Mouse (Mus musculus) mesoderm, embryonic 11.5 days (tissue): ENCODE measurements at regions not wholly inside any gene's neighbourhood (a gene's known extent, or its start where the extent isn't known, plus 50 kb on each side); places are given as distances from the start of the nearest gene placed in this dataset.

Experiments used
- DNase-seq: peaks from one replicate; pipeline ENCODE4 v3.0.0-alpha.2; 2012; ENCODE audit warnings: low read depth, low spot score

DNA sequence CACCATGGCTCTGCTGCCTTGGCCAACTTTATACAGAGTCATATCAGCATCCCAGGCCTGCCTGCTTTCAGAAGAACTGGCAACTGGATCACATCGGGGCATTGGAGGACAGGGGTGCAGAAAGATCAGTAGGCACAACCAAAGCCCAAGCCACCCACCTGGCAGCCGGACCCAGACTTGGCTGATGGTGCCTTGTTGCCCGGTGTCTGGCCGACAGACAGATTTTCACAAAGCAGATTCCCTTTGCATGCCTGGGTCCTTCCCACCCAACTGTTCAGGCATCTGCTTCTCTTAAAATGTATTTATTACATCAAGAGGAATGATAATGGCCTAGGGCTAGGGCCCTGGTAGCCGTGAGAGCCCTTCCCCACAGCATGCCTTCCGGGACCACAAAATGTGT, 96.2 kb downstream of the Gm26897 start:
- no peak for DNase-seq

DNA sequence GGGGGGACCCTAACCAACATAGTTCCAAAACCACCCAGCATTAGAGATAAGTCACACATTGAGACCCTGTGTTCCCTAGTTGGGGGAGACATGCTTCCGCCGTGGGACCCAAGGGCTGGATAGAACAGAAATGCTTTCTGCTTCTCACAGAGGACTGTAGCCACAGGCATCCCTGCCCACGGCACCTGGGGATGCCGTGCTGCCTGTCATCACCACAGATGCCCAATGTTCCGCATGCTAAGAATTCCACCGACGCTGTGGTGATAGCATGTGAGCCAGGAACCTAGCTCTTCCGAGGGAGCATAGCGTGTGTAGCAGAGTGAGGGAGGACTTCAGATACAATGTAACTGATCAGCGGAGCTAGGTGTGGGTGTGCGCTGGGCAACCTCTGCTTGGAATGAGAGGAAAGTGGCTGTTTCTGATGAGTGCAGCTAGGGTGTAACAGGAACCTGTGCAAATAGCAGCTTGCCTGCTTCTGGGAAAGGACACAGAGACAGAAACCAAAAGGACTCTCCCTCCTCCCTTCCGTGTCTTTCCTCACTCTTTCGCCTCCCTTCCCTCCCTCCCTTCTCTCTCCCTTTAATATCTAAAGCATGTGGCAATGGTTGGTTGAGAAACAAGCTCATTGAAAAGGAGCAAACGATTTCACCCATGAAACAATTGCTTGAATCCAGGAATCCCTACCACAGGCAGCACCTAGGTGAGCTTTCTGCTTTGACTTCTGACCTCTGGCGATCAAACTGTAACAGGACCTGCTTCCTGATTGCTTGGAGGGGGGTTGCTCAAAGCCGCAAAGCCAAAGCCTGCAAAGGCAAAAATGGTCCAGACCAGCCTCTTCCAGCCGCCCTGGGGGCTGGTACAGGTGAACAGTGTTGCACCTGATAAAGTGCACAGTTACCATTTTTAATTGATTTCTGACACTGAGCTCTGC, 102.3 kb downstream of the Gm26897 start:
- DNase-seq = no peak

DNA sequence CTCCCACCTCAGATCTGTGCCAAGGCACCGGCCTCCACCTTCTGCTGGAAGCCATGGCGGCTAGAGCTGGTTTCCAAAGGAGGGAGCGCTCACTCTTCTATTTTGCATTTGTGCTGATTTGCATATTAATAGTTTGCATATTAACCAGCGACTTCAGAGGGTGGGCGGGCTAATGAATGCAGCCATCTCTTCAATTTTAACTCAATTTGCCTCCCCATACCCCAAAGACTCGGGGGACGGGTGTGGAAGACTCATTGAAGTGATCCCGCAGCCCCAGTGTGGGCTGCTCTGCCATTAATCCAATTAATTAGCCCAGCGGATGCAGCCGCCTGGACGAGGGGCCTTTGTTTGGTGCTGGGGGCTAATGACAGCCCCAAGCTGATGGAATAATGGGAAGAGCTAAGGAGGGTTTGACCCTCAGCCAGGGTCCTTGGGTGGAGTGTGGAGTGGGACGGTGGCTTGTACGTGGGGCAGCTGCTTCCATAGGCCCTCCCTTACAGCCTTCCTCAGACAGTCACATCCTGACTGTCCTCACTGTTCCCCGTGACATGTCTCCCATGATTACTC, 103.0 kb downstream of the Gm26897 start:
- no peak for DNase-seq

DNA sequence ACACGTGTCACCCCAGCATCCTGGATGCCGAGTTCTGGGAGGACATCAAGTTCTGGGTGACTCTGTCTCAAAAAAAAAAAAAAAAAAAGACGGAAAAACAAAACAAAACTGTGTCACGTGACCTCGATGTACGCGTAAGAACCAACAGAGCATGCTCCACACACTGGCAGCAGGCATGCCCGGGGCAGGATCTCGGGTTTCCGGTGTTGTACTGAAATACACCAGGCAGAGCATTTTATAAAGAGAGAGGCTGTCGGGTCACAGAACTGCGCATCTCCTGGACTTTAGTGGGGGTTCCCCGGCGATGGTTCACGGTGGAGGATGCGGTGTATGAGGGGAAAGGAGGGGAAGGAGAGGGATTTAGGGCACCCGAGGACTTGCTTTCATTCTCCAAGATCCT, 108.7 kb downstream of the Gm26897 start:
- no peak for DNase-seq

DNA sequence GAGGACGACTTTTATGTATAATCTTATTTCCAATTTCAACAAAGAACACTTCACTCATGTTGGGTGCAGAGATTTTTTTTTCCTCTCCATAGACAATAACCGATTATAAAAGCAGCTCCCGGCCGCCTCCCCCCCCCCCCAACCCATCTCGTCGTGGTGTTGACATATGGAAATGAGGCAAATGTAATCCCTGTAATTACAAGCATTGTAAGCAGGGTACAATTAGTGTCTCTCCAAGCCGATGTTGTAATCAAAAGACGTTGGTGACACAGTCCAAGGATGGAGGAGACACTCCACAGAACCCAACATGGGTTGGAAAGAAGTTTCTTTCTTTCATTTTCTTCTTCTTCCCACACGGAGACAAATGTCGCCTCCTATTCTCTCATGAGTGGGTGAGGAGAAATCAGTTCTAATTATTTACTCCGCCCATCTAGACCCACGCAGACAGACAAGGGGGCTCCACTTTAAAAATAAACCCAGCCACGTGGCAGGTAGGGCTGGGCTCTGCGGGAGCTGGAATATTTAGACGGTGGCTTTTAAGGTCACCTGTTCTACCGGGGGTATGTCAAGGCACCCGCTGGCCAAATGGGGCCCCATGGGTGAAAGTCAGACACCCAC, 110.0 kb downstream of the Gm26897 start:
- no peak for DNase-seq

DNA sequence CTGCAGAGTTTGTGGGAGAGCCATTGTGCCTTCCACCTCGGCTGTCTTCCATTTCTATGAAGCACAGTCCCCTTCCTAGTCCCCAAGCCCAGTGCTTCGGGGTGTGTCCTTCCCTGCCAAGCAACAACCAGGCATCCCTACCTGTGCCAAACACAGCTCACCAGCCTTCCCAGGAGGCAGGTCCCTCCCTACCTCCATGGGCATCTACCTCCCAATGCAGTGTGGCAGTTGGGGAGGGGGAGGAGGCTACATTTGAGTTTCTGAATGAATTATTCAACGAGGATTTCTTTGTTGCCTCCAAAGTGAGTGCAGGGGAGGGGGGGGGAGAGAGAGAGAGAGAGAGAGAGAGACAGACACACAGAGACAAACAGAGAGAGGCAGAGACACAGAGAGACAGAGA, 110.8 kb downstream of the Gm26897 start:
- no peak for DNase-seq

DNA sequence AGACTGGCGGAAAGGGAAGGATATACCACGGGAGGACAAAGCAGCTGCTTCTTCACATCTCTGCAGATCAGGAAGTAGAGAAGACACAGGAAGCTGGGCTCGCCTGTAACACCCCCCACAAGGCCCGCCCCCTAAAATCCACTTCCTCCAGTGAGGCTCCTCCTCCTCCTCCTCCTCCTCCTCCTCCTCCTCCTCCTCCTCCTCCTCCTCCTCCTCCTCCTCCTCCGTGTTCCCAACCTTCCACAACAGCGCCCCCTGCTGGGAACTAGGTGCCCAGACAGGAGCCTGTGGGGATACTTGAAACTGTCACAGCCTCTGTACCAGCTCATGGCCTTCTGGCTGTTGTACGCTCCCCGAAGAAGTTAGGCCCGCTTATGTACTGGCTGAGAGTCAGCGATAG, 115.2 kb downstream of the Gm26897 start:
- DNase-seq = no peak

DNA sequence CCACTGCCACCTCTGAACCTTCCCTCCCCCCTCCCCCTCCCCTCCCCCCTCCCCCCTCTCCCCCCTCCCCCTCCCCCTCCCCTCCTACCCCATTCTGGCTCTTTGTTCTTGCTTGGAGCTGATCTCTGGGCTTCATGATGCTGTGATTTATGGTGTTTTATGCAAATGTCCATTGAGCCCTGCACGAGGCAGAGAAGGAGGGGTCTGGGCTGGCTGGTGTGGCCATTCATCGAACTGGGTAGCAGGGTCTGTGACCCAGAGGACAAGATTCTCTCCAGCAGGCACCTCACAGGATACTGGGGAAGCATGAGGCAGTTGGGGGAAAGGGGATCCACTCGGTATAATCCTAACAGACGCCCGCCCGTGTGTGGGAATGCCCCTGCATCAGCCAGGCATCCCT, 119.0 kb downstream of the Gm26897 start:
- DNase-seq = peak; percentile 75

DNA sequence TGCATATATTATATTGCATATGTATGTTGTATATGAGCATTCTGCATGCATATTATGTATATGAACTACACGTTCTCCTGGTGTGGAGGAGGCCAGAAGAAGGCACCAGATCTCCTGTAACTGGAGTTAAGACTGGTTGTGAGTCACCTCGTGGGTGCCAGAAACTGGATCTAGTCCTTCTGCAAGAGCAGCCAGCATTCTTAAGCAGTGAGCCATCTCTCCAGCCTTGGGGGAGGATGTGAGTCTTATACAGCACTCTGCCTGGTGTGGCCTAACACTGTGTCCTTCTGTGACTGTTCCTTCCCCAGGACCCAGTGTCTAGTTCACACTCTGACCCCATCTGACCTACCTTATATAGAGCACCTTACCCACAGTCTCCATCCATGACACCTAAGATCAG, 121.6 kb downstream of the Gm26897 start:
- DNase-seq = no peak

DNA sequence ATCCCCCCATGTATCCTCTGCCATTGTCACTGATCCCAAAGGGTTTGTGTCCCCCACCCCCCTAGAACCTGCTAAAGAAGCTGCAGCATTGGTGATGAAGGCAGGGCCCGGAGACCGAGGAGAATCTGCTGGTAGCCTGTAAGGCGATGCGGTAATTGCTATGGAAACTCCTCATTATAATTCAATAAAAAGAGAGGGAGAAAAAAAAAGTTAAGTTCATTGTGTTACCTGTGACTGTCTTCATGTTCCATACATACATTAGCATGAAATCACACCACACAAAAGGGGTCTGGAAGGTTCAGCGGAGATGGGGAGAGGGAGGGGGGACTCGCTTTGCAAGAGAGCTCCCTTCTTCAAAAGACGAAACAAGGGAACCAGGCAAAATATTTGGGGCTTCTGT, 123.5 kb downstream of the Gm26897 start:
- DNase-seq = no peak

DNA sequence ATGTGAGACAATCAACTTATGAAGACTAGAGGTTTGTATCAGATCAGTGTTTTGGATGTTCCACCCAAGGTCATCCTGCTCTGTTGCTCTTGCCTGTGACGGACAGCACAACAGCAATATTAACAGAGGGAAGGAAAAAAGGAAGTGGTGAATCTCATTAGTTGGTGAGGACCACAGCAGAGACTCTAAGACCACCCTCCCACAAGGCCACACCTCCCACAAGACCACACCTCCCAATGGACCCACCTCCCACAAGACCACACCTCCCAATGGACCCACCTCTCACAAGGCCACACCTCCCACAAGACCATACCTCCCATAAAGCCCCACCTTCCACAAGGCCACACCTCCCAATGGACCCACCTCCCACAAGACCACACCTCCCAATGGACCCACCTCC, 126.7 kb downstream of the Gm26897 start:
- no peak for DNase-seq

DNA sequence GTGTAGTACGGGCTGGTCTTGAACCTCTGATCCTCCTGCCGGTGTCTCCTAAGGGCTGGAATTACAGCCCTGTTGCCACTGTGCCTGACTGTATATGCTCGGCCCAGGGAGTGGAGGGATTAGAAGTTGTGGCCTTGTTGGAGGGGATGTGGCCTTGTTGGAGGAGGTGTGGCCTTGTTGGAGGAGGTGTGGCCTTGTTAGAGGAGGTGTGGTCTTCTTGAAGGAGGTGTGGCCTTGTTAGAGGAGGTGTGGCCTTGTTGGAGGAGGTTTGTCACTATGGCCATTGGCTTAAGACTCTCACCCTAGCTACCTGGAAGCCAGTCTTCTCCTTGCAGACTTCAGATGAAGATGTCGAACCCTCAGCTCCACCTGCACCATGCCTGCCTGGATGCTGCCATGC, 128.6 kb downstream of the Gm26897 start:
- no peak for DNase-seq

DNA sequence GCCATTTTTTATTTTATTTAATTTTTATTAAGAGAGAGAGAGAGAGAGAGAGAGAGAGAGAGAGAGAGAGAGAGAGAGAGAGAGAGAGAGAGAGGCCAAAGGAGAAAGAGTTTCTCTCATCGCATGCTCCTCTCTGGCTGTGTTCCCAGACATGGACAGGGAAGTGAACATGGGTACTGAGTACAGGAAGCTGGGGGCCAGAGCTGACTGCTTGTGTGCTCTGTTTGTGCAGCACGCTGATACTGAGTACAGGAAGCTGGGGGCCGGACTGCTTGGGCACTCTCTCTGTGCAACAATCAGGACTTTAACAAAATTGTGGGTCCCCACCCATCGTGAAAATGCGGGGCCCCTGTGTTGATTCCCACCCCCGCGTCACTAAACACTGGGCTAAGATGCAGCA, 130.2 kb downstream of the Gm26897 start:
- DNase-seq = no peak

DNA sequence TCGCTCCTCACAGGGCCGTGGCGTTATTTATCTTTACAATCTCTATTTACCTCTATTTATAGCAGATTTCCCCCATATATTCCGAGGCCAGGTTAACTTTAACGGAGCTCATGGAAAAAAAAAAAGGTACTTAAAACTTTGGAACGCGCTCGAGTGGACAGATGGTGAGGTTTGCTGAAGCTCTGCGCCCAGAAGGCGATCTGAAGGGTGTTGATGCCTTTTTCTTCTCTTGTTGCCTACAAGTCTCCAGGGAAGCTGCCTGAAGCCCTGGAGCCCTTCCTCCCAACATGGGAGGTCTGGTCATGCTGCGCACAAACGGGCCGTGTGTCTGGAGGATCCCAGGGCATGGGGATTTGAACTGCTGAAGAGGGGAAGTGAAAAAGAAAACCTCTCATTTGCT, 130.9 kb downstream of the Gm26897 start:
- DNase-seq = no peak

DNA sequence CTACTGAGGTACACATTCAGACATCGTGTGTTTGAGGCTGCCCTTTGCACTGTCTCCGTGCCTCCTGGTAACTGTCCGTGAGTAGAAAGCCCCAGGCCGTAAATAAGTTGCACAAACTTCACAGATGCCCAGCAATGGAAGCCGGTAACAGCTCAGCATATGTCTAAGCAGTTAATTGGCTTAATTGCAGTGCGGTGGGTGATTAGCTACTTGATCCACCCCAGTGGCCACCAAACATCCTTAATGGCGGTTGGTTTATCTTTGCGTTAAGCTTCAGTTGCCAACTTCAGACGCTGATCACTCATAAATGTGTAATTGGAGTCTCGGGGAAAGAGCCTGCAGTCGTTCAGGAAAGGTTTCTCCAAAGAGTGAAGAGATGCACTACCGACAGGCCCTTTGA, 135.3 kb downstream of the Gm26897 start:
- no peak for DNase-seq

DNA sequence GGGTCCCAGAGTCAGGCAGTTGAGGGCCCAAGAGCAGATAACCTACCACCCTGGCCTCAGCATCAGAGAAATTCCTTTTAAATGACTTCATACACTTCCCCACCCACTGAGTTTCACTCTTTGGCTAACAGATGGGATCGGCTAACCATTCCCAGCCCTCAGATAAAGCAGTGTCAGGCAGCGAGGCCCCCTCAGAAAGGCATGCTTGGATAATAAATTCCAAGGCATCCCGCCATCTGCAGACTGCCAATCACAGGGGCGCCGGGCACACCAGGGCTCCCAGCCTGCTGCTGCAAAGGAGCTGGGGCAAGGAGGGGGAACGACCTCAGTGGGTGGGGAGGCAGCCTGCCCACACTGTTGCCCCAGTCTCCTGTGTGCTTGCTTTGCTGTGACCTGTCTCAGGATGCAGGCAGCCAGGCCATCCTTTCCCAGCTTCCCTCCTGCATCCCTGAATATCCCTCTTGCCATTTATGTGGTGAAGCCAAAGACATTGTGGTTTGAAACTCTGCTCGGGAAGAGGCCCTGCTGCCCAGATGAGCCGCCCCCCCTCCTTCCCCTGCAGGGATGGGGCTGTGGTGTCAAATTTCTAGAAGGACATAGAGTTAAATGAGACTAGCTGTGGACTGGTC, 143.6 kb downstream of the Gm26897 start:
- DNase-seq = peak; percentile 88

DNA sequence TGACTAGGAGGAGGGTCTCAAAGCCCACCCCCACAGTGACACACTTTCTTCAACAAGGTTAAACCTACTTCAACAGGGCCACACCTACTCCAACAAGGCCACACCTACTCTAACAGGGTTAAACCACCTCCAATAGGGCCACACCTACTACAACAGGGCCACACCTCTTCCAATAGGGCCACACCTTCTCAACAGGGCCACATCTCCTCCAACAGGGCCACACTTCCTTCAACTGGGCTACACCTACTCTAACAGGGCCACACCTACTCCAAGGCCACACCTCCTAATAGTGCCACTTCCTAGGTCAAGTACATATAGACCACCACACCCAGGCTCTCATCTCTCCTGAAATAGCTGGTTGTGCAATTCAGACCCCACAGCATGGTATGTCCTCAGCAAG, 145.3 kb downstream of the Gm26897 start:
- no peak for DNase-seq

DNA sequence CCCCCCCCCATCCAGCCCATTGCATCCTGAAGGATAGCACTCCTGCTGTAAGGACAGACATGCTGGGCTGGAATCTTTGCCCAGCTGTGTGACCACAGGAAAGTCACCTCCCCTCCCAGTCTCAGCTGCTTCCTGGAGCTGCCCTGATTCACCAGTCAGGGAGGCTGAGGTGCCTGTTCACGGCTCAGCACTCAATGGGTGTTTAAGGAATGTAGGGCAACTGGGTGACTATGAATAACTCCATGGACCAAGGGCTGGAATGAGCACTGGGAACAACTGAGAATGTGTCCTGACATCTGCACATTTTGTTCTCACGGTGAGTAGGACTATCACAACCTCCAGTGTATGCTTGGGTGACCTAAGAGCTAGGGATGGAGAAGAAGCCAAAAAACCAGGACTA, 146.5 kb downstream of the Gm26897 start:
- DNase-seq = no peak

DNA sequence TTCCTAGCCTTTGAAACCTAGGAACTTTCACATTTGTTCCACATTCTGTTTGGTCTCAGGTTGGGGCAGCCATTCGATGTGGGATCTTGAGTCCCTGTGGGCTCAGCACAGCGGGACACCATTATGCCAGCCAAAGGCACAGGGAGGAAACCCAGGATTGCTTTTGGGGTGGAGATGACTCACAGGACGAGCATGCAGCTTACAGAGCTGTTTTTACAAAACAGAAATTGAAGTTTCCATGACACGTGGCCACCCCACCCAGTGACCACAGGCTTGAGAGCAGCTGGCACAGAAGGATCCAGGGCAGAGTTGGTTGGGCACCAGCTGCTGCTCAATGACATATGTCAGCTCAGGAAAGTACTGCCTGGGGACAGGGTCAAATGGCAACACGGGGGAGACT, 147.8 kb downstream of the Gm26897 start:
- DNase-seq = no peak

DNA sequence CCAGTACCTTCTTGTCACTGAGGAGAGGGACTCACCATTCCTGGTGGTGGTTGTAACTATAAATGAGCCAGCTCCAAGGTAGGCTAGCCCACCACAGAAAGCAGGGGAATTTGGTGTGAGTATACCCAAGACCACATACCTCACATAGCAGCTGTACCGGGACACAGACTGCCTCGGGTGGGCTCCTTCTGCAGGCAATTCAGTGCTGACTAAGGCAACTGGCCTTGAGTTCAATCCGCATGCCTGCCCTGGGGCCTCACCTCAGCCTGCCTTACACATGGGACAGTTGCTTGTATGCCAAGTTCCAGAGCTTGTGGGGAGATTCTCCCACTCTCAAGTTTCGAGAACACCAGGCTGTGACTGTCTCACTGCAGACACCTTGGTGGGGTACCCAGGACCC, 153.6 kb downstream of the Gm26897 start:
- DNase-seq = no peak

DNA sequence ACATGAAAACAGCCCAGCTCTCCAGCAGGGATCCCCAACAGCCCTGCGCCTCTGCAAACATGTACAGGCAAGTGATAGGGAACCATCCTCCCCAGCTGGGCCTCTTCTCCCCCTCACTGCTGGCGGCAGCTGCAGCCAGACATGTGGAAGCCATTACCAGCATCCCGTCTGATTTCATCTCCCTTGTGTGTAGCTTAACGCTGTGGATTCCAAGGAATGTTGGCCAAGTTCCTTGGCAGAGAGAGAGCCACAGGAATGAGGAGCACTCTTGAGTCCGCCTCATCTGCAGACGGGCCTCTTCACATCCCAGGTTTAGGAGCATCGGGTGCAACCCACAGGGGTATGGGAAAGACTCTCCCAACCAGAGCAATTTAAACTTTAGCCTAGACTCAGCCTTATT, 157.1 kb downstream of the Gm26897 start:
- peak; percentile 88 for DNase-seq

DNA sequence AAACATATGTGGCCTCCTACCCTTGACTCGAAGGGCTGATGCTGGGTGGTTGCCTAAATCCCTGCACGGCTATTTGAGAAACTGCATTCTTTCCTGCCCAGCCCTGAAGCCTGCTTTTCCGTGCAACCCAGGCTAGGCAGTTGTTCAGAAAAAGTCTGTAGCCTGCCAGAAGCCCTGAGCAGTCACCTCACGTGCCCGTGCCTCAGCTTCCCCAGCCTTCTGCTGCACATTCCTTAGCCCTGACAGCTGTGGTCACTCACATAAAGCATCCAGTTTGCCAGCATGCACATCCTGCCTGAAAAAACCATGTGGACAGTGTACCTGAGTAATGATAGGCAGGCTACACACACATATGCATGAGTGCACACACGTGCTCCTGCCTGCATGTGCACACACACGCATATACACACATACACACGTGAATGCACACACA, 157.6 kb downstream of the Gm26897 start:
- no peak for DNase-seq
